Mouse (Mus musculus) cerebellum, adult 2 months (tissue): ENCODE results near the gene Gm10645.

ENCODE experiments used
- CTCF ChIP-seq: fragments of 200-500 bp; IDR thresholded peaks from 2 replicates; pipeline ENCODE4 v1.5.1; 2011; ENCODE audit warnings: low read depth, mild to moderate bottlenecking, control low read depth, low read length, moderate library complexity, borderline replicate concordance; ENCODE audit not compliant: insufficient read depth
- POLR2A ChIP-seq: fragments of 200-500 bp; IDR thresholded peaks from 2 replicates; pipeline ENCODE4 v1.6.1; 2011; ENCODE audit warnings: low read length, control low read depth, borderline replicate concordance; ENCODE audit not compliant: insufficient read depth

GRCm38 (mm10) chr8:83152470-83152869 is 13.5 kb downstream of the Gm10645 start:
- no peak for TF ChIP-seq CTCF
- TF ChIP-seq POLR2A: no peak
